Comparison of ENCODE assay signal across 37 mouse cellular contexts in the genomic region with DNA sequence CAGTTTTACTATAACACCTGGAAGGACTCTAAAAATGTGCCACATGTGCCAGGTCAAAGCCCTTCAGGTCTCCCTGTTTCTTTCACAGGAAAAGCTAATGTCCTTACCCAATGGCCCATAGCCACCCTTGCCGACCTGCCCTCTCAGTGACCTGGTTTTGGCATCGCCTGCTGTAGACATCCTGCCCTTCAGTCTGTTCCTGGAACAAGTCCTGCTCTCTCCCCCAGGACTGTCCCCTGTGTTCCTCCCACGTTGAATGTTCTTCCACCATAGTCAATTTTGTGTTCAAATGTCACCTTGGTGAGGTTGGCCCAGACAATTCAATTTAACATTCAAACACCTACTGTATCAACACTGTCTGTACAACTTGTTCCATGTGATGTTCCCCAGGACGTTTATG. TPM values are rescaled to one million over a fixed set of nuclear protein-coding genes. Genes with fewer than 3 reads are reported as not detected.
DNase-seq lines count a peak whose midpoint lies in the region; ATAC-seq lines count a peak whose summit lies in the region.
"Had no signal": no experiment of that assay in that cellular context is flagged by ENCODE, and none has a peak within 500 bp of the region (broad histone marks: within the 10 kb centered on the region; RNA-seq: fewer than 3 reads in every experiment).

No protein-coding gene starts in this region.

- WGBS in forebrain, embryonic 11.5 days: 69% methylated on average over 4 of the region's 4 CpGs
- WGBS in forebrain, embryonic 15.5 days: 71% methylated on average over 4 of the region's 4 CpGs

- peak; percentile 53 to 85 for DNase-seq in adrenal gland, adult (ENCODE audit: inconsistent age in 2 of 2, low spot score in 1 of 2)
- DNase-seq in adrenal gland, adult 8-10 months: no peak
- peak; percentile 42 for DNase-seq in forebrain, embryonic 11.5 days (ENCODE audit: low spot score)
- peak; percentile 41 for DNase-seq in kidney, adult 9 months
- DNase-seq in kidney, postnatal 14 days: no peak
- peak; percentile 26 to 27 for DNase-seq in adrenal gland, postnatal 36 days
- DNase-seq in spleen, adult 18-20 months: no peak
- DNase-seq: cerebellum, adult 11-12 months; cerebellum, adult 8-10 months; cerebellum, postnatal 10 days; cerebellum, postnatal 36 days; embryo, embryonic 11 days; forebrain, postnatal 0 days; gastrocnemius, adult 2 months; gastrocnemius, postnatal 14 days; heart, adult 18-20 months; heart, postnatal 14 days; heart, postnatal 4 days had no signal

- no peaks in the 10 kb centered on the region for H3K4me1 ChIP-seq in forebrain, embryonic 11.5 days (replicated peaks; ENCODE audit: control insufficient read depth, insufficient read depth, low read length)
- no peaks in the 10 kb centered on the region for H3K4me1 ChIP-seq in forebrain, embryonic 15.5 days
- H3K4me1 ChIP-seq: embryonic facial prominence, embryonic 10.5 days; embryonic facial prominence, embryonic 13.5 days; forebrain, embryonic 13.5 days; heart, embryonic 13.5 days had no signal

- H3K4me3 ChIP-seq in forebrain, embryonic 11.5 days (ENCODE audit: low read depth, low read length): no peak overlapping the region
- H3K4me3 ChIP-seq in forebrain, embryonic 15.5 days: no peak overlapping the region
- H3K4me3 ChIP-seq: embryonic facial prominence, embryonic 10.5 days; embryonic facial prominence, embryonic 13.5 days; erythroblast, embryonic 14.5 days; forebrain, embryonic 13.5 days; gastrocnemius, adult 2 months; heart, embryonic 13.5 days had no signal

- H3K27ac ChIP-seq in forebrain, embryonic 11.5 days (ENCODE audit: low read depth, low read length): no peak overlapping the region
- no peak overlapping the region for H3K27ac ChIP-seq in forebrain, embryonic 15.5 days (replicated peaks)
- H3K27ac ChIP-seq: embryonic facial prominence, embryonic 10.5 days; embryonic facial prominence, embryonic 13.5 days; forebrain, embryonic 13.5 days; gastrocnemius, adult 2 months; heart, embryonic 13.5 days; hindbrain, embryonic 14.5 days; hindbrain, postnatal 0 days had no signal

- ATAC-seq in forebrain, embryonic 11.5 days (replicated peaks; ENCODE audit: low FRiP score): no peak
- ATAC-seq in forebrain, embryonic 15.5 days (replicated peaks): no peak
- ATAC-seq: forebrain, embryonic 13.5 days; forebrain, postnatal 0 days; hindbrain, postnatal 0 days; inflammation-experienced regulatory T-cells, adult 6 months; intestine, embryonic 16.5 days; Patski had no signal

- H3K27me3 ChIP-seq in forebrain, embryonic 11.5 days (ENCODE audit: control insufficient read depth, insufficient read depth, low read length): no peaks in the 10 kb centered on the region
- H3K27me3 ChIP-seq in forebrain, embryonic 15.5 days: no peaks in the 10 kb centered on the region
- H3K27me3 ChIP-seq: embryonic facial prominence, embryonic 13.5 days; forebrain, embryonic 13.5 days had no signal

- H3K9ac ChIP-seq in forebrain, embryonic 11.5 days (ENCODE audit: low read length): no peak overlapping the region
- no peak overlapping the region for H3K9ac ChIP-seq in forebrain, embryonic 15.5 days (replicated peaks)
- H3K9ac ChIP-seq: embryonic facial prominence, embryonic 13.5 days; forebrain, embryonic 13.5 days; forebrain, postnatal 0 days; heart, embryonic 13.5 days; hindbrain, embryonic 14.5 days had no signal

- H3K9me3 ChIP-seq in forebrain, embryonic 11.5 days (ENCODE audit: control insufficient read depth, low read length): no peaks in the 10 kb centered on the region
- no peaks in the 10 kb centered on the region for H3K9me3 ChIP-seq in forebrain, embryonic 15.5 days
- H3K9me3 ChIP-seq: embryonic facial prominence, embryonic 10.5 days; embryonic facial prominence, embryonic 13.5 days; forebrain, embryonic 13.5 days; G1E; heart, embryonic 13.5 days had no signal

- no peak overlapping the region for H3K4me2 ChIP-seq in forebrain, embryonic 11.5 days (ENCODE audit: low read depth, low read length, severe bottlenecking)
- H3K4me2 ChIP-seq in forebrain, embryonic 15.5 days (replicated peaks): no peak overlapping the region
- H3K4me2 ChIP-seq: embryonic facial prominence, embryonic 13.5 days; forebrain, embryonic 13.5 days; heart, embryonic 13.5 days; hindbrain, embryonic 14.5 days had no signal

- no peaks in the 10 kb centered on the region for H3K36me3 ChIP-seq in forebrain, embryonic 11.5 days (ENCODE audit: control insufficient read depth, insufficient read depth, low read length)
- no peaks in the 10 kb centered on the region for H3K36me3 ChIP-seq in forebrain, embryonic 15.5 days
- H3K36me3 ChIP-seq: embryonic facial prominence, embryonic 10.5 days; embryonic facial prominence, embryonic 13.5 days; G1E; heart, embryonic 13.5 days had no signal

RNA-seq across cellular contexts. Expression of gene Obp2a, which starts 2.9 kb away (rescaled TPM):
- 10 to 100 TPM in 1 of 4 experiments, 1 to 10 TPM in 1, not detected in 2; 3.1 to 30.1 TPM for total RNA-seq in adrenal gland, adult 8-10 months (2022)
- not detected in 2 replicates for polyA plus RNA-seq in forebrain, embryonic 11.5 days (2014; fragmentation: Nextera tagmentation; extraction: Ambion mirVana)
- polyA plus RNA-seq in forebrain, embryonic 15.5 days (2015; fragmentation: Nextera tagmentation; extraction: Ambion mirVana): not detected in 2 replicates
- total RNA-seq in adrenal gland, postnatal 36 days (2021): under 1 TPM in 1 of 2 experiments, not detected in 1; 0.53 TPM
- total RNA-seq: CH12.LX; forebrain, postnatal 0 days; G1E; gastrocnemius, adult 2 months; gastrocnemius, postnatal 14 days; gastrocnemius, postnatal 4 days; heart, adult 18-20 months; heart, postnatal 14 days; heart, postnatal 4 days; hindbrain, postnatal 0 days had no signal
- polyA plus RNA-seq: brain, embryonic 14.5 days; cortical plate, adult 2 months; embryonic facial prominence, embryonic 10.5 days; embryonic facial prominence, embryonic 13.5 days; erythroblast, embryonic 14.5 days; forebrain, embryonic 13.5 days; forebrain, postnatal 0 days; frontal cortex, adult 2 months; G1E; heart, embryonic 13.5 days; heart, embryonic 16.5 days; hindbrain, embryonic 11.5 days; hindbrain, embryonic 14.5 days; hindbrain, postnatal 0 days; inflammation-experienced regulatory T-cells, adult 6 months; intestine, embryonic 16.5 days; Patski had no signal

RNA-seq across cellular contexts. Expression of gene Bmyc, which starts 9.6 kb away (rescaled TPM):
- 10 to 100 TPM; 29.9 to 69.4 (median 39.2) TPM for total RNA-seq in adrenal gland, adult 8-10 months (2022)
- 68.5 and 71.2 TPM in 2 replicates for polyA plus RNA-seq in forebrain, embryonic 11.5 days (2014; fragmentation: Nextera tagmentation; extraction: Ambion mirVana)
- polyA plus RNA-seq in forebrain, embryonic 15.5 days (2015; fragmentation: Nextera tagmentation; extraction: Ambion mirVana): 115 TPM in 2 replicates
- total RNA-seq in adrenal gland, postnatal 36 days (2021): 10 to 100 TPM; 43.5 to 45.0 TPM
- total RNA-seq: G1E had no signal
- polyA plus RNA-seq: G1E had no signal

RNA-seq across cellular contexts. Expression of gene Lcn10, which starts 14.4 kb away (rescaled TPM):
- total RNA-seq in adrenal gland, adult 8-10 months (2022): not detected
- not detected in 2 replicates for polyA plus RNA-seq in forebrain, embryonic 11.5 days (2014; fragmentation: Nextera tagmentation; extraction: Ambion mirVana)
- polyA plus RNA-seq in forebrain, embryonic 15.5 days (2015; fragmentation: Nextera tagmentation; extraction: Ambion mirVana): not detected in 2 replicates
- not detected for total RNA-seq in adrenal gland, postnatal 36 days (2021)
- total RNA-seq: CH12.LX; forebrain, postnatal 0 days; G1E; gastrocnemius, adult 2 months; gastrocnemius, postnatal 14 days; gastrocnemius, postnatal 4 days; heart, adult 18-20 months; heart, postnatal 14 days; heart, postnatal 4 days; hindbrain, postnatal 0 days had no signal
- polyA plus RNA-seq: brain, embryonic 14.5 days; cortical plate, adult 2 months; embryonic facial prominence, embryonic 10.5 days; embryonic facial prominence, embryonic 13.5 days; erythroblast, embryonic 14.5 days; forebrain, embryonic 13.5 days; forebrain, postnatal 0 days; frontal cortex, adult 2 months; G1E; heart, embryonic 13.5 days; heart, embryonic 16.5 days; hindbrain, embryonic 14.5 days; hindbrain, postnatal 0 days; intestine, embryonic 16.5 days; Patski had no signal

RNA-seq across cellular contexts. Expression of gene Lcn6, which starts 20.4 kb away (rescaled TPM):
- not detected for total RNA-seq in adrenal gland, adult 8-10 months (2022)
- polyA plus RNA-seq in forebrain, embryonic 11.5 days (2014; fragmentation: Nextera tagmentation; extraction: Ambion mirVana): not detected in 2 replicates
- not detected in 2 replicates for polyA plus RNA-seq in forebrain, embryonic 15.5 days (2015; fragmentation: Nextera tagmentation; extraction: Ambion mirVana)
- not detected for total RNA-seq in adrenal gland, postnatal 36 days (2021)
- total RNA-seq: CH12.LX; forebrain, postnatal 0 days; G1E; gastrocnemius, adult 2 months; gastrocnemius, postnatal 14 days; gastrocnemius, postnatal 4 days; heart, adult 18-20 months; heart, postnatal 14 days; heart, postnatal 4 days; hindbrain, postnatal 0 days had no signal
- polyA plus RNA-seq: brain, embryonic 14.5 days; cortical plate, adult 2 months; embryonic facial prominence, embryonic 10.5 days; embryonic facial prominence, embryonic 13.5 days; erythroblast, embryonic 14.5 days; forebrain, embryonic 13.5 days; forebrain, postnatal 0 days; frontal cortex, adult 2 months; G1E; heart, embryonic 13.5 days; heart, embryonic 16.5 days; hindbrain, embryonic 11.5 days; hindbrain, embryonic 14.5 days; hindbrain, postnatal 0 days; inflammation-experienced regulatory T-cells, adult 6 months; intestine, embryonic 16.5 days; Patski had no signal

RNA-seq across cellular contexts. Expression of gene Lcn5, which starts 39.2 kb away (rescaled TPM):
- not detected for total RNA-seq in adrenal gland, adult 8-10 months (2022)
- polyA plus RNA-seq in forebrain, embryonic 11.5 days (2014; fragmentation: Nextera tagmentation; extraction: Ambion mirVana): not detected in 2 replicates
- polyA plus RNA-seq in forebrain, embryonic 15.5 days (2015; fragmentation: Nextera tagmentation; extraction: Ambion mirVana): not detected in 2 replicates
- not detected for total RNA-seq in adrenal gland, postnatal 36 days (2021)
- total RNA-seq: CH12.LX; forebrain, postnatal 0 days; G1E; gastrocnemius, adult 2 months; gastrocnemius, postnatal 14 days; gastrocnemius, postnatal 4 days; heart, adult 18-20 months; heart, postnatal 14 days; heart, postnatal 4 days; hindbrain, postnatal 0 days had no signal
- polyA plus RNA-seq: brain, embryonic 14.5 days; cortical plate, adult 2 months; embryonic facial prominence, embryonic 10.5 days; embryonic facial prominence, embryonic 13.5 days; erythroblast, embryonic 14.5 days; forebrain, embryonic 13.5 days; forebrain, postnatal 0 days; frontal cortex, adult 2 months; G1E; heart, embryonic 13.5 days; heart, embryonic 16.5 days; hindbrain, embryonic 11.5 days; hindbrain, embryonic 14.5 days; hindbrain, postnatal 0 days; inflammation-experienced regulatory T-cells, adult 6 months; intestine, embryonic 16.5 days; Patski had no signal

Comparison
In these comparisons a context has a peak if more than half of its experiments do, and no peak if none do; other contexts are left out.
1. DNase-seq: peak in adrenal gland, adult (2 of 2), forebrain, embryonic 11.5 days (single experiment), kidney, adult 9 months (single experiment) and adrenal gland, postnatal 36 days (2 of 2); none in adrenal gland, adult 8-10 months (single experiment), kidney, postnatal 14 days (single experiment) and spleen, adult 18-20 months (0 of 2).